Mouse (Mus musculus) neutrophil, adult 59 days (primary cell): Measurements from ENCODE around the gene Ankrd33. TPM values are rescaled to one million over a fixed set of nuclear protein-coding genes. Genes with fewer than 3 reads are reported as not detected.

Source experiments
- total RNA-seq, 2 experiments: library from RNA; stranded (reverse); gene quantifications; 1 replicate in 1 of 2; 2 replicates in 1 of 2; pipeline ENCODE4 v1.2.4; 2023

The Ankrd33 gene
- total RNA-seq, result not detected

GRCm38 (mm10) chr15:101115511-101116110, at the start of gene Ankrd33:
Gene Ankrd33, plus strand, starts transcription at chr15:101115755.

GRCm38 (mm10) chr15:101077813-101078730, 37.5 kb upstream of the Ankrd33 start, which contains the start of gene Fignl2:
Gene Fignl2, minus strand, starts transcription at chr15:101078567.

GRCm38 (mm10) chr15:101128181-101129089, 12.9 kb downstream of the Ankrd33 start, which contains the start of gene Acvrl1:
Gene Acvrl1, plus strand, starts transcription at chr15:101128522.

Other genes starting within 250 kb of the Ankrd33 start
- not detected for gene Scn8a, start 245.9 kb upstream of the Ankrd33 start, total RNA-seq
- gene Gm47841, start 68.4 kb upstream of the Ankrd33 start, total RNA-seq, result not detected
- gene Fignl2, start 37.2 kb upstream of the Ankrd33 start, total RNA-seq, result under 1 TPM in 1 of 2 experiments, not detected in 1; 0.13 TPM
- 10 to 100 TPM; 48.6 to 64.1 TPM for gene Acvrl1, start 12.8 kb downstream of the Ankrd33 start, total RNA-seq
- 10 to 100 TPM; 16.0 to 16.4 TPM for gene Acvr1b, start 58.3 kb downstream of the Ankrd33 start, total RNA-seq
- 1 to 10 TPM; 1.3 to 2.9 TPM for gene Grasp, start 108.4 kb downstream of the Ankrd33 start, total RNA-seq
- gene Nr4a1, start 138.5 kb downstream of the Ankrd33 start, total RNA-seq, result 100 to 1,000 TPM; 104 to 130 TPM
- gene Atg101, start 168.5 kb downstream of the Ankrd33 start, total RNA-seq, result 10 to 100 TPM; 54.9 to 57.1 TPM
- gene 6030408B16Rik, start 177.5 kb downstream of the Ankrd33 start, total RNA-seq, result under 1 TPM; 0.24 to 0.31 TPM